Mouse (Mus musculus) retina, postnatal 7 days (tissue): ENCODE measurements around the gene Prpf31.
"Not testable (repeated sequence)": the region's sequence is repeated elsewhere in the genome, so short reads cannot be mapped to it uniquely, and the experiment has no call there.

Experiments used
- DNase-seq: peaks from one replicate; pipeline ENCODE4 v3.0.0-alpha.2; 2012; ENCODE audit warnings: low read depth, low spot score

The Prpf31 gene

GRCm38 (mm10) chr7:3629543-3630477 is at the start of gene Prpf31, which contains the start of gene Tfpt:
Gene Prpf31, plus strand, starts transcription at chr7:3629985.
Gene Tfpt, minus strand, starts transcription at chr7:3629929.
- peak; percentile 94 for DNase-seq

GRCm38 (mm10) chr7:3580029-3580428 is 49.8 kb upstream of the Prpf31 start:
- no peak for DNase-seq

- no peak for DNase-seq
Observed at GRCm38 (mm10) chr7:3585763-3586162, 44.0 kb upstream of the Prpf31 start.

- no peak for DNase-seq
Observed at GRCm38 (mm10) chr7:3586255-3586654, 43.5 kb upstream of the Prpf31 start.

GRCm38 (mm10) chr7:3587292-3587691 is 42.5 kb upstream of the Prpf31 start:
- no peak for DNase-seq

- no peak for DNase-seq
Observed at GRCm38 (mm10) chr7:3590550-3590949, 39.2 kb upstream of the Prpf31 start.

- no peak for DNase-seq
Observed at GRCm38 (mm10) chr7:3591534-3591933, 38.3 kb upstream of the Prpf31 start.

GRCm38 (mm10) chr7:3593855-3594254 is 35.9 kb upstream of the Prpf31 start:
- DNase-seq = no peak

GRCm38 (mm10) chr7:3594686-3595085 is 35.1 kb upstream of the Prpf31 start:
- no peak for DNase-seq

GRCm38 (mm10) chr7:3595146-3595545 is 34.6 kb upstream of the Prpf31 start:
- DNase-seq = no peak

GRCm38 (mm10) chr7:3597755-3598154 is 32.0 kb upstream of the Prpf31 start:
- not testable (repeated sequence) for DNase-seq

- DNase-seq = peak; percentile 70
Observed at GRCm38 (mm10) chr7:3601119-3601518, 28.7 kb upstream of the Prpf31 start.

- DNase-seq = peak; percentile 20
Observed at GRCm38 (mm10) chr7:3606798-3607197, 23.0 kb upstream of the Prpf31 start.

- no peak for DNase-seq
Observed at GRCm38 (mm10) chr7:3607391-3607790, 22.4 kb upstream of the Prpf31 start.

GRCm38 (mm10) chr7:3608668-3609067 is 21.1 kb upstream of the Prpf31 start:
- DNase-seq = no peak

- DNase-seq = no peak
Observed at GRCm38 (mm10) chr7:3609082-3609481, 20.7 kb upstream of the Prpf31 start.

- no peak for DNase-seq
Observed at GRCm38 (mm10) chr7:3610437-3610836, 19.3 kb upstream of the Prpf31 start.

GRCm38 (mm10) chr7:3611006-3611405 is 18.8 kb upstream of the Prpf31 start:
- no peak for DNase-seq

- no peak for DNase-seq
Observed at GRCm38 (mm10) chr7:3614021-3614420, 15.8 kb upstream of the Prpf31 start.

- no peak for DNase-seq
Observed at GRCm38 (mm10) chr7:3616057-3616388, 13.8 kb upstream of the Prpf31 start, which contains the start of gene Oscar. Gene Oscar, minus strand, starts transcription at chr7:3616157.

GRCm38 (mm10) chr7:3616389-3617241 is 13.2 kb upstream of the Prpf31 start:
- DNase-seq = no peak

- DNase-seq = peak; percentile 86
Observed at GRCm38 (mm10) chr7:3617242-3617995, 12.4 kb upstream of the Prpf31 start, which contains the start of gene Ndufa3. Gene Ndufa3, plus strand, starts transcription at chr7:3617373.
